Mouse (Mus musculus) E14TG2a.4 (cell line): ENCODE results near the gene Mrtfa.

Experiments used
- H3K27me3 ChIP-seq: 2 replicates; pipeline ENCODE4 v1.6.1; 2014; ENCODE audit warnings: low read length, control low read depth; ENCODE audit not compliant: insufficient read depth
- H3K36me3 ChIP-seq: 2 replicates; pipeline ENCODE4 v1.6.1; 2014; ENCODE audit warnings: low read length, control low read depth; ENCODE audit not compliant: insufficient read depth
- H3K4me1 ChIP-seq: replicated peaks from 2 replicates; pipeline ENCODE4 v1.6.1; 2014; ENCODE audit warnings: low read depth, low read length, control low read depth
- H3K4me3 ChIP-seq: replicated peaks from 2 replicates; pipeline ENCODE4 v1.5.1; 2014; ENCODE audit warnings: mild to moderate bottlenecking, low read length
- H3K9me3 ChIP-seq: 2 replicates; pipeline ENCODE4 v1.6.1; 2014; ENCODE audit warnings: low read length, control low read depth
- CTCF ChIP-seq: conservative IDR thresholded peaks from 2 replicates; pipeline ENCODE4 v1.5.1; 2014; ENCODE audit warnings: low read length
- NANOG ChIP-seq: IDR thresholded peaks from 2 replicates; pipeline ENCODE4 v1.6.1; 2014; ENCODE audit warnings: borderline replicate concordance, low read length, mixed read lengths
- POU5F1 ChIP-seq: IDR thresholded peaks from 2 replicates; pipeline ENCODE4 v1.6.1; 2014; ENCODE audit warnings: low read length, borderline replicate concordance

Mrtfa gene

DNA sequence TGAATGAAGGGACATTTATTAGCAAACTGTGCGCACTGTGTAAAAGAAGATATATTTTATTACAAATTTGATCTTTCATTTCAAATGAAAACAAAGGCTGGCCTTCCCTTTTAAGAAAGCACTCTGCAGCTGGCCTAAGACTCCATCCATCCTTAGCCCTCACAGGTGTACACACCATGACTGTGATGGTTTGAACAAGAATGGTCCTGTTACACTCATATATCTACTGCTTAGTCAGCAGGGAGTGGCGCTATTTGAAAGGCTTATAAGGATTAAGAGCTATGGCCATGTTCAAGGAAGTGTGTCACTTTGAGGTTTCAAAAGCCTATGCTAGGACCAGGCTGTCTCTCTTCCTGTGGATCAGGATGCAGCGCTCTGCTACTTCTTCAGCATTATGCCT, 122.8 kb downstream of the Mrtfa start:
- Histone ChIP-seq H3K27me3 (no peaks in the 10 kb centered on the region), H3K36me3 (no peaks in the 10 kb centered on the region)

DNA sequence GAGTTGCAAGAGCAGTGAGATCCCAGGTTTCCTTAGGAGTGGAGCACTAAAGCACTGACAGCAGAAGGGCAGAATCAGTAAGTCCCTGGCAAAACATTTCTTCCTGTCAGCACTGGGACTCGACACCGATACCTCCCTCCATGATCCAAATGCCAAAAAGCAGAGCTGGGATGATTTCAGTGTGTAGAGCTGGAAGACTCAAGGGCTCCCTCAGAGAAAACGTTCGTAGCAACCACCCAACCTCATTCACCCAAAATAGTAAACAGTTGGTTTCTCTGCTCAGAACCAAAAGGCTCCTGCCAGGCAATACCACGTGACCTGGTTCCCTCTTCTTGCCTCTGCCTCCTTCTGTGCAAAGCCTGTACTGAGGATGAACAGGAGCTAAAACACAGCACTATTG, 123.6 kb downstream of the Mrtfa start:
- TF ChIP-seq POU5F1 (no peak), CTCF (no peak), NANOG (no peak)
- Histone ChIP-seq H3K36me3 (no peaks in the 10 kb centered on the region), H3K4me1 (no peaks in the 10 kb centered on the region)

More for the DNA sequence above, 122.8 kb downstream of the Mrtfa start:
- Histone ChIP-seq H3K4me1 (no peaks in the 10 kb centered on the region), H3K9me3 (no peaks in the 10 kb centered on the region), H3K4me3 (no peak overlapping the region)
- TF ChIP-seq POU5F1 = no peak
- TF ChIP-seq CTCF = no peak

GRCm38 (mm10) chr15:81064661-81065060, 125.9 kb downstream of the Mrtfa start:
- TF ChIP-seq NANOG = no peak
- H3K4me3 ChIP-seq = no peak overlapping the region
- H3K9me3 ChIP-seq = no peaks in the 10 kb centered on the region
- no peaks in the 10 kb centered on the region for H3K36me3 ChIP-seq
- H3K27me3 ChIP-seq = no peaks in the 10 kb centered on the region
- no peaks in the 10 kb centered on the region for H3K4me1 ChIP-seq

More for the DNA sequence above, 123.6 kb downstream of the Mrtfa start:
- Histone ChIP-seq H3K9me3 (no peaks in the 10 kb centered on the region), H3K27me3 (no peaks in the 10 kb centered on the region), H3K4me3 (no peak overlapping the region)

DNA sequence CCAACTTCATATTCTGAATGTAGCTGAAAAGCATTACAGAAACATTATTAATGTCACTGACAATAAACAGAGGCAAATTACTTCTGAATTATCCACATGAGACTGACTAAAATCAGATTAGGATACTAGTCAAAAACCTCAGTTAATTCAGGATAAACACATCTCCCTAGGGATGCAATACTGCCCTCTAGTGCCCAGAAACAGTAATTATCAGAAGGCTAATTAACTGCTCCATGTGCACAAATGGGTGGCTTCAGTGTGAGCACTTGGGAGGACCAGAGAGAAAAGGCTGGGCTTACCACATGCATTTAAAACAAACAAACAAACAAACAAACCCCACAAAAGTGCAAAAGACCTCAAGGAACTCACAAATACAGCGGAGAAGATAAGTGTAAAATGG, 126.4 kb downstream of the Mrtfa start:
- Histone ChIP-seq H3K36me3 (no peaks in the 10 kb centered on the region), H3K4me3 (no peak overlapping the region), H3K4me1 (no peaks in the 10 kb centered on the region), H3K9me3 (no peaks in the 10 kb centered on the region), H3K27me3 (no peaks in the 10 kb centered on the region)
- TF ChIP-seq POU5F1 (no peak), CTCF (peak; percentile 92)

DNA sequence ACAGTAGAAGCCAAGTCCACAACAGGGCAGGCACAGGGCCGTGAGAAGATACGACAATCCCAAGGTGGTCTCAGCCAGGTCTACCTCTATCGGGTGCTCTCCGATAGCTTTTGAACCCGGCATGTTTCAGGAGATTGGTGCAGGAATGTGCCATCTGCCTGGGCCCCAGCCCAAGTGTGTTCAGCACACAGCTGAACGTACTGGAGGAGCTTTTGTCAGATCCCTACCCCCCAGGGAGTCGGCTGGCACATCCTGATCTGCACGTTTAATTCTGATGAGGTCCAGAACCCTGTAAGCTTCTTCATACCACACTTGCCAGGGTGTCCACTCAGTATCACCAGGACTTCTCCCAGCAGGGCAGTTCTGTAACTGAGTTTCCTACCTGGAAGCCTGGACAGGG, 127.9 kb downstream of the Mrtfa start:
- H3K4me1 ChIP-seq = peaks cover 2% of the 10 kb centered on the region; the same call in 1 of the 2 replicates

DNA sequence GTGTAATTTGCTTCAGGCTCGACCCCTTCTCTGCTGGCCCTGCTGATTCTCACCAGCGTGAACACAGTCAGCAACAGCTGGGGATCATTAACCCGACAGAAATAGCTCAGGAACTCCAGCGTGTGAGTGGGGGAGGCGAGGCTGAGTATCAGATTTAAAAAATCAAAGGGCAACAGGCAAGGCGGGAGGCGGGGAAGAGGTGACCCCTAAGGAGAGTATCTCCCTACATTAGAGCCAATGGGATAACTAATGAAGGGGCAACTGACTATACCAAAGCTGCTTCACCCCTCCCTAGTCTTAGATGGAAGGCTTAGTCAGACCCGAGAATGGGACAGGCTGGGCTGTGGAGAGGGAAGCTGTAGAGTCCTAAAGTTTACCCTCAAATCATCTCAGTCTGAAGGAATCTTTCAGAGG, 128.4 kb downstream of the Mrtfa start:
- H3K9me3 ChIP-seq = no peaks in the 10 kb centered on the region
- no peaks in the 10 kb centered on the region for H3K27me3 ChIP-seq
- no peak overlapping the region for H3K4me3 ChIP-seq
- H3K36me3 ChIP-seq = no peaks in the 10 kb centered on the region
- peaks cover 3% of the 10 kb centered on the region; the same call in 1 of the 2 replicates for H3K4me1 ChIP-seq
- TF ChIP-seq POU5F1 (no peak), NANOG (no peak), CTCF (no peak)

More for the DNA sequence above, 127.9 kb downstream of the Mrtfa start:
- TF ChIP-seq CTCF (no peak), NANOG (no peak), POU5F1 (no peak)
- H3K27me3 ChIP-seq = no peaks in the 10 kb centered on the region
- H3K9me3 ChIP-seq = no peaks in the 10 kb centered on the region
- H3K36me3 ChIP-seq = no peaks in the 10 kb centered on the region
- H3K4me3 ChIP-seq = no peak overlapping the region

DNA sequence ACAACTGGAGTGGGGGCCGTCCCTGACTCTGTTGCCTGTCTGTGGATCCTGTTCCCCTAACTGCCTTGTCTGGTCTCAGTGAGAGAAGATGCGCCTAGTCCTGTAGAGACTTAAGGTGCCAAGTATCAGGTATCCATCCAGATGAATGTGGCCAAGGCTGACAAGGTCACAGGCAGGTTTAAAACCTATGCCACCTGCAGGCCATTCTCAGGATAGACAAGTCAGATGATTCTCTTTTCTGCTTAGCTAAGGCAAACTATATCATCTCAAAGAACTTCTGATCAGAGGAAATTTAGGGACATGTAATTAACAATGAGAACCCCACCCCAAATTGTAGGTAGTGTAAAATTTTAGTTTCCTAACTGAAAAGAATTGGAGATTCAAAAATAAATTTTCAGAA, 129.6 kb downstream of the Mrtfa start:
- Histone ChIP-seq H3K9me3 (no peaks in the 10 kb centered on the region), H3K4me3 (no peak overlapping the region), H3K4me1 (peaks cover 3% of the 10 kb centered on the region; the same call in 1 of the 2 replicates), H3K27me3 (no peaks in the 10 kb centered on the region), H3K36me3 (no peaks in the 10 kb centered on the region)
- no peak; the same call in 1 of the 2 replicates for TF ChIP-seq CTCF

- TF ChIP-seq POU5F1 = no peak
- no peak for TF ChIP-seq NANOG
- TF ChIP-seq CTCF = no peak
- H3K36me3 ChIP-seq = no peaks in the 10 kb centered on the region
- H3K4me3 ChIP-seq = no peak overlapping the region
- peaks cover 3% of the 10 kb centered on the region; the same call in 1 of the 2 replicates for H3K4me1 ChIP-seq
- no peaks in the 10 kb centered on the region for H3K27me3 ChIP-seq
- no peaks in the 10 kb centered on the region for H3K9me3 ChIP-seq
Measured at GRCm38 (mm10) chr15:81057736-81058135, 132.8 kb downstream of the Mrtfa start.

DNA sequence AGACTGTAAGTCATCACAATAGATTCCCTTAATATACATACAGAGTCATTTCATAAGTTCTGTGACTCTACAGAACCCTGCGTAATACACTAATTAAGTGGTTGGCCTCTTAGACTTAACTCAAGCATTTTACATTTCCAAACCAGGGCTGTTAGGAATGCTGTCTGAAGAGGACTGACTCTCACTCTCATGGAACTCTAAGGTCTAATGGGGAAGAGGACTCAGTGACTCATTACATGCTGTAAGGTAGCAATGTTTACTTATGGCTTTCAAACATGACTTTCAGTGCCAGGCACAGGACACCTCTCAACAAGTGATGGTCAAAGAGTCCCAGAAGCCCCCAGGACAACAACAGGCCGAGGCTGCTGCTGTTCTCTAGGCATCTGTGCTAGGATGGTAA, 135.1 kb downstream of the Mrtfa start:
- H3K4me3 ChIP-seq = no peak overlapping the region
- no peaks in the 10 kb centered on the region for H3K36me3 ChIP-seq
- H3K27me3 ChIP-seq = no peaks in the 10 kb centered on the region
- TF ChIP-seq POU5F1 (no peak), CTCF (no peak), NANOG (no peak)
- H3K4me1 ChIP-seq = peaks cover 3% of the 10 kb centered on the region; the same call in 1 of the 2 replicates
- H3K9me3 ChIP-seq = no peaks in the 10 kb centered on the region

DNA sequence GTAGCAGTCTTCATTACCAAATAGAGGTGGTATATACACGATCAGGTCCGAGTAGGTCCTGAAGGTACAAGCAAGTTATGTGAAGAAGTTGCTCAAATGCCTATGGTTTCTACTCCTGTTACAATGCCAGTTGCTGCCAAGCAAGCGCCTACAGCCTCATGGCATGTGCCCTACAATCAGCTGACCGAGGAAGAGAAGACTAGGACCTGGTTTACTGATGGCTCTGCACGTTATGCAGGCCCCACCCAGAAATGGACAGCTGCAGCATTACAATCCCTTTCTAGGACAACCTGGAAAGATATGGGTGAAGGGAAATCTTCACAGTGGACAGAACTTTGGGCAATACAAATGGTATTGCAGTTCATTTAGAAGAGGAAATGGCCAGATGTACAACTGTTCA, 138.1 kb downstream of the Mrtfa start:
- H3K36me3 ChIP-seq = no peaks in the 10 kb centered on the region
- no peaks in the 10 kb centered on the region for H3K27me3 ChIP-seq
- H3K9me3 ChIP-seq = no peaks in the 10 kb centered on the region
- no peak overlapping the region for H3K4me3 ChIP-seq
- peaks cover 1% of the 10 kb centered on the region; the same call in 1 of the 2 replicates for H3K4me1 ChIP-seq
- TF ChIP-seq POU5F1 (no peak), CTCF (no peak), NANOG (no peak)
